Mouse (Mus musculus) heart, postnatal 0 days (tissue): Measurements from ENCODE around the gene Cep57l1. TPM values are rescaled to one million over a fixed set of nuclear protein-coding genes. Genes with fewer than 3 reads are reported as not detected.

ENCODE experiments used
- ATAC-seq: fragments of 200-750 bp; cut with Nextera tagmentation; 2 replicates; pipeline ENCODE4 v1.8.0; 2017; ENCODE audit warnings: low read depth, moderate number of reproducible peaks, moderate library complexity; ENCODE audit not compliant: insufficient read depth
- DNase-seq: peaks from one replicate; pipeline ENCODE4 v3.0.0-alpha.2; 2016; ENCODE audit warnings: low spot score
- H3K27ac ChIP-seq: fragments of 300-500 bp; sonication (generic); 2 replicates; pipeline ENCODE4 v1.5.1; 2014; ENCODE audit warnings: low read depth, mild to moderate bottlenecking
- H3K27me3 ChIP-seq: fragments of 300-500 bp; sonication (generic); 2 replicates; pipeline ENCODE4 v1.6.1; 2014; ENCODE audit warnings: low read length, mixed read lengths; ENCODE audit not compliant: control insufficient read depth, insufficient read depth
- H3K36me3 ChIP-seq: fragments of 300-500 bp; sonication (generic); replicated peaks from 2 replicates; pipeline ENCODE4 v1.6.1; 2014; ENCODE audit warnings: low read length, mixed read lengths; ENCODE audit not compliant: control insufficient read depth, insufficient read depth
- H3K4me1 ChIP-seq: fragments of 300-500 bp; sonication (generic); 2 replicates; pipeline ENCODE4 v1.6.1; 2014; ENCODE audit warnings: antibody characterized with exemption; ENCODE audit not compliant: control insufficient read depth, insufficient read depth
- H3K4me2 ChIP-seq: fragments of 300-500 bp; sonication (generic); 2 replicates; pipeline ENCODE4 v1.6.1; 2014; ENCODE audit warnings: low read depth, mild to moderate bottlenecking, low read length, moderate library complexity
- H3K4me3 ChIP-seq: fragments of 300-500 bp; sonication (generic); 2 replicates; pipeline ENCODE4 v1.5.1; 2014; ENCODE audit warnings: low read depth, low read length
- H3K9ac ChIP-seq: fragments of 300-500 bp; sonication (generic); replicated peaks from 2 replicates; pipeline ENCODE4 v1.6.1; 2014; ENCODE audit warnings: low read depth, low read length, mixed read lengths
- H3K9me3 ChIP-seq: fragments of 300-500 bp; sonication (generic); replicated peaks from 2 replicates; pipeline ENCODE4 v1.6.1; 2016; ENCODE audit warnings: low read length; ENCODE audit not compliant: control insufficient read depth
- CTCF ChIP-seq: IDR thresholded peaks from 2 replicates; pipeline ENCODE4 v1.5.1; 2016; ENCODE audit warnings: antibody characterized with exemption, control low read depth, low read depth
- EP300 ChIP-seq: IDR thresholded peaks from 2 replicates; pipeline ENCODE4 v1.6.1; 2016; ENCODE audit warnings: antibody characterized with exemption, low read depth
- WGBS: fragments of 180-500 bp; shearing (Covaris S2); extraction: QIAGEN DNeasy Blood & Tissue Kit; methylation state at CpG from one replicate; pipeline ENCODE4 v1.1.7; 2014; 5-methylcytosine and 5-hydroxymethylcytosine counted together
- polyA plus RNA-seq: library from polyadenylated mRNA; unstranded; fragments of >200 nt; fragmentation: Nextera tagmentation; extraction: Ambion mirVana; gene quantifications from 2 replicates; pipeline ENCODE4 v1.2.1, GENCODE M21; 2015
- total RNA-seq: library from RNA; depleted of rRNA; stranded (reverse); fragments of >200 nt; gene quantifications from 2 replicates; pipeline ENCODE4 v1.2.3, GENCODE M21; 2014; ENCODE audit warnings: low replicate concordance

The Cep57l1 gene
- total and polyA plus RNA-seq, 2 experiments from 2014 or later: 7.1 to 15.0 TPM

- Histone ChIP-seq H3K27ac (0 out of 2 replicates have a peak overlapping the region, but pooled peaks have one; percentile 17), H3K9ac (no peak overlapping the region), H3K27me3 (no peaks in the 10 kb centered on the region), H3K4me1 (peaks cover 7% of the 10 kb centered on the region; the same call in 1 of the 2 replicates), H3K9me3 (no peaks in the 10 kb centered on the region), H3K36me3 (no peaks in the 10 kb centered on the region), H3K4me3 (no peak overlapping the region), H3K4me2 (no peak overlapping the region)
- peak; percentile 56 for ATAC-seq
- 33% methylated on average over 16 of the region's 16 CpGs for WGBS
- TF ChIP-seq CTCF: peak; percentile 89
- TF ChIP-seq EP300: no peak
- DNase-seq: peak; percentile 84
Measured at GRCm38 (mm10) chr10:41682546-41683393, 126.9 kb downstream of the Cep57l1 start.

DNA sequence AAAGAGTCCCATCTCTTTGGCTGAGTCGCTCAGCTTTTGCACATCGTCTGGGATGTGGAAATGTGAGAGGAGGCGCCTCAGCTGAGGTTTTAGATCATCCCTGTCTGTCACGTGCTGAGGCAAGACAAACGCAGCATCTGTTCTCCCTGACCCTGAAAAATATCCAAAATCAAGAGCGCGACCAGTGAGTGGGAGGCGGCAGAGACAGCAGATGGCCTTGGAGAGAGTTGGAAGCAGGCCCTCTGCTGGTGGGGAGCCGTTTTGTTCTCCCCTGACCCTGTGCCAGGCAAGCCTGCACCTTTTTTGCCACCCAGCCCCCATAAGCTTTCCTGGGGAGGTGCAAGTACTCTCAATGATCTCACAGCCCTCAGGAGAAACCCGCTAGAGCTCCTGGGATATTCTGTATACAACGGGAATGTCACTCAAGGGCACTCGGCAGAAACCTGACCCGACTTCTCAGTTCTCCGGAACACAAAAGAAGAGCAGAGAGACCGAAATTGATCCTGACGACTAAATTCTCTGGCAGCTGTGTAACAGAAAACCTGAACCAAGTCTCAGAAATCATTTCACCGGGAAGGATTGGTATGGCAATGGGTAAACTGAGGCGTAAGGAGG, 130.8 kb downstream of the Cep57l1 start:
- ATAC-seq: peak; percentile 76
- Histone ChIP-seq H3K27me3 (no peaks in the 10 kb centered on the region), H3K36me3 (no peaks in the 10 kb centered on the region), H3K9me3 (no peaks in the 10 kb centered on the region), H3K4me3 (no peak overlapping the region; the same call in 1 of the 2 replicates), H3K4me2 (peak overlapping the region; percentile 48), H3K9ac (no peak overlapping the region; the same call in 1 of the 2 replicates), H3K4me1 (peaks cover 10% of the 10 kb centered on the region; the same call in 1 of the 2 replicates), H3K27ac (no peak overlapping the region)
- TF ChIP-seq CTCF (peak; percentile 66), EP300 (no peak)
- peak; percentile 79 for DNase-seq
- 30% methylated on average over 18 of the region's 18 CpGs for WGBS

GRCm38 (mm10) chr10:41677396-41677795, 132.3 kb downstream of the Cep57l1 start:
- no peak for ATAC-seq
- Histone ChIP-seq H3K9ac (no peak overlapping the region), H3K4me2 (no peak overlapping the region), H3K27me3 (no peaks in the 10 kb centered on the region), H3K9me3 (no peaks in the 10 kb centered on the region), H3K4me3 (no peak overlapping the region), H3K4me1 (peaks cover 10% of the 10 kb centered on the region; the same call in 1 of the 2 replicates), H3K27ac (no peak overlapping the region), H3K36me3 (no peaks in the 10 kb centered on the region)
- DNase-seq: no peak
- no peak for TF ChIP-seq EP300
- TF ChIP-seq CTCF: no peak
- 48% methylated on average over 8 of the region's 8 CpGs for WGBS

DNA sequence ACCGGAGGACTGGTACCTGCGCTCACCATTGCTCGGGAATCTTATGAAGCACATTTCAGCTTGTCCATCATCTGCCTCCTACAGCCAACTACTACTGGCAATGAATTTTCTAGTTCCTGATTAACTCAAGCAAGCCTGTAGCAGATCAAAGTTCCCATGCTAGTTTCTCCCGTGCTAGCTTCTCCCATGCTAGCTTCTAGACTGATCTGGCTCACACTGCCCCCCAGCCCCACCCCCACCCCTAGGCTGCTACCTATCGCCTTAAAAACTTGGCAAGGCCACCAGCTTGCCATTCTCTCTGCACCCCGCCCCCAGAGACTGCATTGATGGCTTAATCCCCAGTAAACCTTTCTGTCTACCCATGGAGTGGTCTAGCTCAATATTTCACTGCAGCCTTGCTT, 133.0 kb downstream of the Cep57l1 start:
- ATAC-seq (no peak), DNase-seq (no peak)
- Histone ChIP-seq H3K9me3 (no peaks in the 10 kb centered on the region), H3K9ac (no peak overlapping the region), H3K36me3 (no peaks in the 10 kb centered on the region), H3K4me1 (peaks cover 10% of the 10 kb centered on the region; the same call in 1 of the 2 replicates), H3K4me2 (no peak overlapping the region), H3K27me3 (no peaks in the 10 kb centered on the region), H3K4me3 (no peak overlapping the region), H3K27ac (no peak overlapping the region)
- TF ChIP-seq CTCF (no peak), EP300 (no peak)
- WGBS: 66% methylated on average over 6 of the region's 6 CpGs

DNA sequence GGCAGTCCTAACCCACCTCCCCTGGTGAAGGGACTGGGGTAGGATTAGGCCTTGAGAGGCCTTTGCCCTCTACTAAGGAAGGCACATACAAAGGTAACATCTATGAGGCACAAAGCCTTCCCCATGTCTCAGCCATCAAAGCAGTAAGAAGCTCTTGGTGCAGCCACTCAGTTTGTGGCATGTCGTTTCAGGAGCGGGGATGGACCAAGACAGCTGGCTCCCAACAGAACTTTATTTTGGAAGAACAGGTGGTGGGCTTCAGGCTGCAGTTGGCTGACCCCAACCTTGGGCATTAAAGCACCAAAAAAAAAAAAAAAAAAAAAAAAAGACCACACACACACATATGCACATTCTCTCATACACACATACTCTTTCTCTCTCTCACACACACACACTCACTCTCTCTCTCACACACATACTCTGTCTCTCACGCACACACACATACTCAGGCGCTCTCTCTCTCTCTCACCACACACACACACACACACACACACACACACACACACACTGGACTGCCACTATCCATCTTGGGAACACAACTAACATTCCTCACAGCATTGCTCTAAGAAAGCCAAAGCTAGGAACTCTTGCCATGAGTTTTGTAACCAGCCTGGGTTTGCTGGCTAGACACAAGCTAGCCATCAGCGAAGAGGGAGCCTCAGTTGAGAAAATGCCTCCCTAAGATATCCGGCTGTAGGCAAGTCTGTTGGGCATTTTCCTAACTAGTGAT, 133.7 kb downstream of the Cep57l1 start:
- H3K27me3 ChIP-seq: no peaks in the 10 kb centered on the region
- peaks cover 10% of the 10 kb centered on the region; the same call in 1 of the 2 replicates for H3K4me1 ChIP-seq
- H3K4me2 ChIP-seq: no peak overlapping the region
- no peak overlapping the region for H3K4me3 ChIP-seq
- no peak overlapping the region for H3K9ac ChIP-seq
- no peaks in the 10 kb centered on the region for H3K9me3 ChIP-seq
- H3K27ac ChIP-seq: no peak overlapping the region
- TF ChIP-seq EP300 (no peak), CTCF (no peak)
- no peak for DNase-seq
- ATAC-seq: no peak
- 89% methylated on average over 6 of the region's 6 CpGs for WGBS
- no peaks in the 10 kb centered on the region for H3K36me3 ChIP-seq
